Mouse (Mus musculus) left cerebral cortex, postnatal 36 days (tissue): ENCODE measurements around the gene Agbl3. TPM values are rescaled to one million over a fixed set of nuclear protein-coding genes. Genes with fewer than 3 reads are reported as not detected.

ENCODE experiments used
- DNase-seq, 2 experiments: peaks; one replicate each; pipeline ENCODE4 v3.0.0; 2021 to 2022; ENCODE audit warnings: low spot score in 2 of 2, mixed read lengths in 1 of 2
- intact Hi-C: fragments of 180-260 bp; cut with DNase I; formaldehyde crosslinking; loops from one replicate; pipeline ENCODE4 v1.15.1; 2025
- total RNA-seq, 2 experiments: library from RNA; stranded (reverse); gene quantifications; 2 replicates each; pipeline ENCODE4 v1.2.3; 2021

The Agbl3 gene
- total RNA-seq, 2 experiments from 2014 or later: 14.3 to 17.6 TPM

DNA sequence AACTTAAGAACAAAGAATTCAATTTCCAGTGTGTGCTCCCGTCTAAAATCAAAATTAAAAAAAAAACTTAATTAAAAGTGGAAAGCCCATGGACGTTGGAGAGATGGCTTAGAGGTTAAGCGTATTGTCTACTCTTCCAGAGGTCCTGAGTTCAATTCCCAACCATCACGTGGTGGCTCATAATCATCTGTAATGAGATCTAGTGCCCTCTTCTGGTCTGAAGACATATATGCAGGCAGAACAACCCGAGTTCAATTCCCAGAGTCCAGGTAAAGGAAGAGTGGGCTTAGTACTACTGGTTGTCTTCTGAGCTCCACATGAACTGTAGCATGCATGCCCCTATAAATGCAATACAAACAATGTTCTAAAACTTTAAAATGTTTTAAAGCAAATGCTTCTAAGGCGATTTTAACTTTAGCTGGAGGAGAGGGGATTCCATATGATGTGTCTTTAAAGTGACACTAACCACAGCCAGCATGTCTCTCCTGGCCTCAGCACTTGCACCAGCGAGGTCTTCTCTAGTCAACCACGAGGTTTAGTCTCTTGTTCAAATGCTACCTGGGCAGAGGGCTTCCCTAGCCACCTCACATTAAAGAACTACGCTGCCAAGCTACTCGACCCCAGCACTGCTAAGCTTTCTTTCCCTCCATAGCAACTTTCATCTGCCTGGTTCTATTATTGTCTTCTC lies 2.1 kb upstream of the Agbl3 start:
- no peak for DNase-seq
- intact Hi-C loops: no loop called here

DNA sequence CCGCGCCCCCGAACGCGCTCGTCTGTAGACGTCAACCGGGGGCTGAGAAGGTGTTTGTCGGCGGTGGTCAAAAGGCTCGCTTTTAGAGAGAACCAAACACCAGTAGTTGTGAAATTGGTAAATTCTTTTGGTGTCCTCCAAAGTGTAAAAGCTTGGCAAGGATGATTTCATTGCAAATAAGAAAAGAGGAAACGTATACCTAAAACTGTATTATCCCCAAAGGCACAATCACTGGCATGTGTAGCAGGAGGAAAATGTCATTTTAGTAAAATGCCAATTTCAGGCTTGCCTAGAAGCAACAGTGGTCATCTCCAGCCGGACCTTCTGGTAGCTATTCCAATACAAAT lies 684 bp downstream of the Agbl3 start:
- intact Hi-C loops: loop anchor here (2.0 kb wide), 1 partner anchor 98 kb away; the partner anchor contains the start of gene Cyren
- no peak for DNase-seq

DNA sequence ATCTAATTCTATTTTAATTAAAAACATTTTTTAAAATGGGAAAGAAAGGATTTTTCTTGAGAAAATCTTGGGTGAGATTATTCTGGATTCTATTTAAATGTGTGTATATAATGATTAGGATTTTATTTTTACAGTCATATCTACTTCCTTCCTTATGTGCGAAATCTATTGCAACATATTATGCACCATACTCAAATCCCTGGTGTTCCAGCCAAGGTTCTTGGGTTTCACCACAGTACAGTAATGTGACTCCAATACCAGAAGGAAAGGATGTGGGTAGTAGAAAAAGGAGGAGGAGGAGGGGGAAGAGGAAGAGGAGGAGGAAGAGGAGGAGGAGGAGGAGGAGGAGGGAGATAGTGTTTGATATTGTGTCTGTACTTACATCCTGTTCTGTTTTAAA lies 2.3 kb downstream of the Agbl3 start:
- no peak for DNase-seq
- intact Hi-C loops: no loop called here

DNA sequence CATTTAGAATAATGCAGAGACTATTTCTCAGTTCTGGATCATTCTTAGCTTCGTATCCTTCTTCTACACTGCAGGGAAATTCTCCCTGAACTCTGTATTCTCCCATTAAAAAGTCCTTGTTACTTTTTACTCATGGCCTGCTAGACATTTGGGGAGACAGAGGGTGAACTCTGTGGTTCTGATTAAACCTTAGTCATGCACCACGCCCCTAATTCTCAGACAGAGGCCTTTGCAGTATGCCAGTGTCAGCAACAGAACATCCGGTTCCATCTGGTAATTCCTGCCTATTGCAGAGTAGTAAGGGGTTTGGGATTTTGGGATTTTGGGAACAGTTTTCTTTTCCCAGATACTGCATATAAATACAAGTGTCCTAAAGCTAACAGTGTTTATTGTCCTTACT lies 16.6 kb downstream of the Agbl3 start:
- DNase-seq: no peak
- intact Hi-C loops: no loop called here

DNA sequence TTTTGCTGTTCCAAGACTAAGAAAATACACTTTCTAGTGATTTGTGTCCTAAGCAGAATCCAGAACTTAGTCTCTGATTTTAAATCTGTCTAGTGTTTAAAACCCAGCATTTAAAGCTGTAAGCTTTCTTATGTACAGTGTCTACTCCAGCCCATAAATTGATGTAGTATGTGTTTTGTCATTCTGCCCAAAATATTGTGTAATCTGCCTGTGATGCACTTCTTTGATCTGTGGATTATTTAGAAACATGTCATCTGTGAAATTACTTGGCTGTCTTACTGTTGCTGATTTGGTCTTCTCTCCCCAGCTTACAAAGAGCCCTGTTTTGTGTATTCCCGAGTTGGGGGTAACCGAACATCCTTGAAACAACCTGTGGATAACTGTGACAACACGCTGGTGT lies 17.7 kb downstream of the Agbl3 start:
- intact Hi-C loops: no loop called here
- DNase-seq: no peak

DNA sequence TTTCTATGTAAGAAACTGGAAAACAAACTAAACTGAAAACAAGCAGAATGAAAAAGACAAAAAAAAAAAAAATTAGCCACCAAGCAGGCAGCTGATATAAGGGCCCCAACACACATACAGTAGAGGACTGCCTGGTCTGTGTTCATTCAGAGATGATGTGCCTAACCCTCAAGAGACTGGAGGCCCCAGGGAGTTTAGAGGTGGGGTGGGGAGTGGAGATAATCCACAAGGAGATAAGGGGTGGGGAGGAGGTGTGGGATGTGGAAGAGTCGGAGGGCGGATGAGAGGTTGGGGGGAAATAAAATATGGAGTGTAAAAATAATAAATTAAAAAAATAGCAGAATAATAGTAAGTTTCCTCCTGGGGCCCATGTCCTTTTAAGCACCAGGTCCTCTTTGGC lies 25.4 kb downstream of the Agbl3 start:
- intact Hi-C loops: no loop called here
- DNase-seq: no peak

DNA sequence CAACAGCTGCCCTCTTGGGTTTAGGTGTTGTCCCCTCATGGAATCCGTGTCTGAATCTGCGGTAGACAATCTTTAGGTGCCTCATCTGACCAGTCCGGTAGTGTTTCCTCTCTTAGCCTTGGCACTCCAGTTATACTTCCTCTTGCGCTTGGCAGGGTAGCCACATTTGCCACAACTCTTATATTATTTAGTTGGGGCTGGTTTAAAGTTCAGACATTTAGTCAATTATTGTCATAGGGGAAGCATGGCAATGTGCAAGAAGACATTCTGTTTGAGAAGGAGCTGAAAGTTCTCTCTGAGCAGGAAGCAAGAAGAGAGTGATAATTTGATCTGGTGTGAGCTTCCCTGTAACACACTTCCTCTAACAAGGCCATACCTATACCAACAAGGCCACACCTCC lies 30.4 kb downstream of the Agbl3 start:
- intact Hi-C loops: no loop called here
- no peak for DNase-seq

DNA sequence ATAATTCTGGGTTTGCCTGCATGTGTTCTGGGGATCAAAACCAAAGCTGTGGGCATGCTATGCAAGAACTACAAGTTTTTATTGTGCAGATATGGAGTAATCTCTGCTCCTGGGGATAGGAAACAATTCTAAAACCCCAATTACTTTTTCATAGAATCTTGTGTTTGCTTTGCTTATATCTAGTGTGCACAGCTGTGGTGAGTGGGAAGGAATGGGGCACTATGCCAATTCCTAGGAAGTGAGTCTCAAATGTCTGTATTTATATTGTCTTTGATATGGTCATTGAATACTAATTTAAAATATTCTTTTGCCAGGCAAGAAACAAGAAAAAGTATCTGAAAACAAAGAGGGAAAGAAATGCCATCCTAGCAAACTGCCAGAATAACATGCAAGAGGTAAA lies 44.2 kb downstream of the Agbl3 start:
- DNase-seq: peak in 1 of 2 experiments; percentile 6
- intact Hi-C loops: no loop called here

DNA sequence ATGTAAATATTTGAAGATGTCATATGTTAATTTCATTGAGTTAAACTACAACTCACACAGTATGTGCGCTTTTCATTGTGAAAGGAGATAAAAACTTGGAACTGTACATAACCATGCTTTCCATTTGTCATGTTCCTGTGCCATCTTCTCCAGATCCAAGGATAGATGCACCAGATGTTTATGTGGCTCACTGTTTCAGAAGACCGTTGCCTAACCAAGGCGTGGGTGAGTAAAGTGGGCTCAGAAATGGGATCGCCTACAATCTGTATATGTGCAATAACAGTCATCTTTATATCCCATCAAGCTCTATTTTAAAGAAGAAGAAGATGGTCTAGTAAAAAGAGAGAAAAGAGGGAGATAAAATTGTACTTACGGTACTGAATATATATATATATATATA lies 52.1 kb downstream of the Agbl3 start:
- DNase-seq: peak; percentile 11 to 41
- intact Hi-C loops: no loop called here

DNA sequence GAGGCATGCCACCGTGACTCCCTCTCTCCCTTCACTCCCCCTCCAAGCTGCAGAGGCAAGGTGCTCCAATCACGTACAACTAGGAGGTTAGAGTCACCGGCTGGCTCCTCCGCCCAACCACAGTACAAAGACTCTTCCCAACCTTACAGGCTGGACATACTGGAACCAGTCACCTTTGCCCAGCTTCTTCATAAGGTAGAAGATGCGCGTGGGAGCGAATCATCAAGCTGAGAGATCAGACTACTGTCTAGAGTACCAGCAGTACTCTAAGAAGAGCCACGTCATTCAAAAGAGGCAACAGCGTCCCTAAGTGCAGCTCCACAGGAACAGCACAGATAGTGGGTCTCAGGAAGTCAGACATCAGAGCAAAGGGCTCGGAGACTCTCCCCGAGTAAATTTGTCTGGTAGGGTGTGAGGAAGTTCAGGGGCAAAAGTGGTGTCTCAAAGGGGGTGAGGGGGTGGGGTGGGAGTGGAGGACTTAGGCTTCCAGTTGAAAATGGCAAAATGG lies 81.4 kb downstream of the Agbl3 start:
- no peak for DNase-seq
- intact Hi-C loops: no loop called here

DNA sequence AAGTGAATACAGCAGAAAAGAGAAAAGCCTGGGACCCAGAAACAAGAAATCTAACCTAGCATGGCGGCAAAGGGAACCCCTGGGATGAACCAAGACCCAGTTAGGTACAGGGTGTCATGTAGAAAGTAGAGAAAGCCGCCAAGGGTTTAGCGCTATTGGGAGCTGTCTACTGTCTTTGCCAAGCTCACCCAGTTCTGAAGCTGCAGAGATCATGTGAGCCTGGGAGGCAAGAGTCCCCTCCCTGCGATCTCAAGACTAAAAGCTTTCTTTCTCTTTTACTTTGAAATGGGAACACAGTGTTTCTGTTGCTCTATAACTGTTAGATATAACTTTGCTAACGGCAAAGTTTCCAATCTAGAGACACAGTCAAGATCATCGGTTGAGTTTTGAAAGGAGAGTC lies 82.1 kb downstream of the Agbl3 start:
- intact Hi-C loops: no loop called here

DNA sequence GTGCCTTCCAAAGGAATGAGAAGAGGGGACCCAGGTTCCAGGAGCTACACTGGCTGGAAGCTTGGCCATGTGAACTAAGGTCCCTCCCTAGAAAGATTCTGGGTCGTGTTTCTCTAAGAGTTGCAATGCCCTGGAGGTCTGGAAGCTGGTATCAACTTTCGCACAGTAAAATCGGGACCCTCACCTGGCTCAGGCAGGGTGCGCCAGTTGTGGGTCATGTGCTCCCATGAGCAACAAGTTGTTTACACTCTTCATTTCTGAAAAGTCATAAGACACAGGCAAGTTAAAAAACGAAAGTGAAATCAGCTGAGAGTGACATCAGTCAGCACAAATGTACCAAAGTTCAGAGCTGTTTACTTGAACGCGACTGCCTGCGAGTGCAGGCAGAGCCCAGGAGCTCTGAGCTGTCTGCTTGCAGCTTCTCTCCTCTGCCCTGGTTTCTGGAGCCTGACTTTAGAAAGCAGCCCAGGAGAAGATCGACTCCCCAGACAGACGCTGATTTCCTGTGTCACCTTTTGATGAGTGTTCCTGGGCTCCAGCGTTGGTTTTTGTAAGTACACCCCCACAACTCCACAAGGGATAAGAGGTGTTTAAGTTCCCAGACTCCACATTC lies 82.7 kb downstream of the Agbl3 start, which contains the start of gene Tmem140:
Gene Tmem140, plus strand, starts transcription at position 356 of the 613 bp plus-strand sequence.
- DNase-seq: peak in 1 of 2 experiments; percentile 4
- intact Hi-C loops: no loop called here

More for the DNA sequence above, 82.1 kb downstream of the Agbl3 start:
- DNase-seq: no peak

DNA sequence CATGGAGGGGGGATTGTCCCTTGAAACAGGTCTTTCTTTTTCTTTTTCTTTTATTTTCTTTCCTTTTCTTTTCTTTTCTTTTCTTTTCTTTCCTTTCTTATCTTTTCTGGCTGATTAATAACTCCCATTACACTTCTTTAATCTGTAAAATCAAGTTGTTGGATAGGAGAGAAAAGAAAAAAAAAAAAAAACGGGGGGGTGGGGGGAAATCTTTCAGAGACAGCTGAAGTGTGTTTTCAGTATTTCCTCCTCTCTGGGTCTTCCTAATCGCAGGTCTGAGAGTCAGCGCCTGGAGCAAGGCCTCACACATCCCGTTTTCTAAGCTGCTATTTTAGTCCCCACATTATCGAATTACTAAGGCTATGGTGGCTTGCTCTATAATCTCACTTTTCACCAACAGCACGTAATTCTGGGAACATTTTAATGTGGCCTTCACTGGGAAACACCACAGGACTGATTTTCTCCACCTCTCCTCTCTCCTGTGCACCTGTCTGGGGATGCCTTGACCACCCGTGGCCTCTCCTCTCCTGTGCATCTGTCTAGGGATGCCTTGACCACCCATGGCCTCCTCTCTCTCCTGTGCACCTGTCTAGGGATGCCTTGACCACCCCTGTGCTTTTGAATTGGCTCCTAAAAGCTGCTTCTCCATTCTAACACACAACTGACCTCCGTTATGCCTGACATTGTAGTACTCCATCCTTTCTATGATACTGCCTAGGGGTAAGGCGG lies 83.7 kb downstream of the Agbl3 start:
- DNase-seq: no peak
- intact Hi-C loops: no loop called here

DNA sequence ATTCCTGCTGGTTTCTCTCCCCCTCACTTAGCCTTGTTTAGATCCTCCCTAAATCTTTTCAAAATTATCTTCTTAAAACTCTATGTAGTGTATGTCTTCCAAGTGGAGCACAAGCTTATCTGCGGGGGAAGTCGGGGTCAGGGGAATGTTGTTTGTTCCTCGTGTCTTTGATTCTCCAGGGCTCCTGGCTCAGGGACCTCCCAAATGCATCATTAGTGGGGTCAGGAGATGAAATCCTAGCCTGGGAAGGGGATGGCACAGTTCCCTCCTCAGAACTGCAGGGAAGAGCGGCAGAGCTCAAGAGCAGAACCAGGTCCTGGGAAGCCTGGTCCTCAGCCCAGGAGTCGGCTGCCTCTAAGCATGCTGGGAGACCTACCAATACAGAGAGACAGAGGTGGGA lies 85.0 kb downstream of the Agbl3 start:
- intact Hi-C loops: no loop called here
- DNase-seq: no peak

DNA sequence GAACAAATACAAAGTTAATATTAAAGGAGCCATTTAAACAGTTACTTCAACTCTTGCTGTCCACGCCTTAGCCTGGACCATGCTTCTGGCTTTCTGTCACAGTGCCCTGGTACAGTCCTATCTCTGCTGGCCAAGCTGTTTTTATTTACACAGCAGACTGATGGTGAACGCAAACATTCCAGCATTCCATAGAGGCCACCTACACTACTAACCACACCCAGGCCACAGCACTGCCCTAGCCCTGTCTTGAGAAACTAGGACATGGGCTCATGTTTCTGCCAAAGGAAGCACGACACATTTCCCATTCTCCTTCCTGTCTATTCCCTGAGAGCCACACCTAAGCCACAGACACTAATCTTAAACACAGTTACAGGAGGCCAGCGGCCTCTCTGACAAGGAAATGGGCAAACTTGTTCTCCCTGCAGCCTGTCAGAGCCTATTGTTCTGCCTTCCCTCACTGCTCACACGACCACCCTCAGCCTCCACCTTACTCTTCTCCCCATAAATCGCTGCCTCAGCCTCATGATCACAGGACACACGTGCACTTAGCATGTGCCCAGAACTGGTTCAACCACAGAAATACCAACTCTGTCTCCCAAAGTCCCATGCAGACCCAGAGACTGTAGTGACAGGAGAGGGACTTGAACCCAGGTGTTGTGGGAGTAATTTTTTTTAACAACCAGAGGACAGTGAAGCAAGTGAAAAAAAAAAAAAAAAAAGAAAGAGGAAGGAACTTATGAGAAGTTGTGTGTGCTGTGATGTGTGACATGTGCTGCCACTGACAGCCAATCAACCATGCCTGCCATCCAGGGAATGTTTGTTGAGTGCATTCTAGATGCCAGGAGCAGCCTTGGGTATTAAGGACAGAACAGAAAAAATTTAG lies 85.7 kb downstream of the Agbl3 start:
- no peak for DNase-seq
- intact Hi-C loops: no loop called here

DNA sequence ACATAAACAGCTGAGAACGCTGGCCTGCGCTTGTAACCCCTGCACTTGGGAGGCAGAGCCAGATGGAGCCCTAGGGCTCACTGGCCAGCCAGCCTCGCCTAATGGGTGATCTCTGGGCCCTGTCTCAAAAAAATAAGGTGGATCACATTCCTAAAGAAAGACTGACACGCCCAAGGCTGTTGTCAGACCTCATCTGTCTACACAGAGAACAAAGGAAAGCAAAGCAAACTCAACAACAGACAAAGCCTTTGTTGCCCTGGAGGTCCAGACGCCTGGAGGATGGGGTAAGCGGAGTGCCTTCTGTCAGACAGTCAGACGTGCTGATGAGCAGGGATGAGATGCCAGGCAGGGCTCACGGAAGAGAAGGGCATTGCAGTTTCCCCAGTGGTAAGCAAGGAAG lies 86.6 kb downstream of the Agbl3 start:
- no peak for DNase-seq
- intact Hi-C loops: no loop called here

DNA sequence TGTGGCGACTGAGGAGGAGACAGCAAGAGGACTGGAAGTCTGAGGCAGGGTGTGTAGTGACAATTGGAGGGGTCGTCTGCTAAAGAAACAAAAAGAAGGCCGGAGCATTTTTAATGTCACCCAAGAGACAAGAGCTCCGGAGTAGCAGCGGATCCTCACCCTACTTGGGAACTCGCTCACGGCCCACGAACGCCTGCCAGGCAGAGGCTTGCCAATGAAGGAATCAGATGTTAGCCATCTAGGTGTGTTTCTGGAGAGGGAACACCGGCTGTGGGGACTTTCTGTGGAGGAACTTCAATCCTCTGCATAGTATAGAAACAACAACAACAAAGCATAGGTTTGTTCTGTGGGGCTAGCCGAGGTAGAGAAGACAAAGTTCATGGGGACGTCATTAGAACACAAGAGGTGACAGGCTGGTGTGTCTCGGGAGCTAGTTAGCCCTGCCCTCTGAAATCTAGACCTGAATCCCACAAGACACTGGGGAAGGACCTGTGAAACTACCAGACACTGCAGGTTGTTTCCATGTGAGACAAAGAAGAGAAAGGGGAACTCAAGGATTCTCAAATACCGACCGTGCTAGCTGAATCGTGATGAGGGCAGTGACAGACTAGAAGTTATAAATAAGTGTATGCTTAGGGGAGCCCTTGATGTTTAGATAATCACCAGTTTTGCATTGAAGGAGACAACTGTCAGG lies 87.2 kb downstream of the Agbl3 start:
- intact Hi-C loops: no loop called here
- DNase-seq: no peak

DNA sequence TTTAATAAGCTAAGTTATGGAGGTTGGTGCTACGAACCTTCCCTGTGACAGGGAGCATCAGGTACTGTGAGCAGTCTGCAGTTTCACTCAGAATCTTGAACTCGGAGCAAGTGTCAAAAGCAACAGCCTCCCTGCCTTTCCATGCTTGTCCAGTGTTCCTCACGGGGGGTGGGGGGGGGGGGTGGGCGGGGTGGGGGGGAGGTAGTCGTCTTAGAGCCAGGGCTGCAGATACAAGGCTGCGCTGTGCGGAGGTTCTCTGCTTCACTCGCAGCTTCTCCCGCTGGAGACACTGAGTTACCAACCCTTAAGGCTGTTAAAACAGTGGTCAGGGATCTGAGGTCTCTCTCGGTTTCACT lies 87.7 kb downstream of the Agbl3 start:
- no peak for DNase-seq
- intact Hi-C loops: no loop called here

DNA sequence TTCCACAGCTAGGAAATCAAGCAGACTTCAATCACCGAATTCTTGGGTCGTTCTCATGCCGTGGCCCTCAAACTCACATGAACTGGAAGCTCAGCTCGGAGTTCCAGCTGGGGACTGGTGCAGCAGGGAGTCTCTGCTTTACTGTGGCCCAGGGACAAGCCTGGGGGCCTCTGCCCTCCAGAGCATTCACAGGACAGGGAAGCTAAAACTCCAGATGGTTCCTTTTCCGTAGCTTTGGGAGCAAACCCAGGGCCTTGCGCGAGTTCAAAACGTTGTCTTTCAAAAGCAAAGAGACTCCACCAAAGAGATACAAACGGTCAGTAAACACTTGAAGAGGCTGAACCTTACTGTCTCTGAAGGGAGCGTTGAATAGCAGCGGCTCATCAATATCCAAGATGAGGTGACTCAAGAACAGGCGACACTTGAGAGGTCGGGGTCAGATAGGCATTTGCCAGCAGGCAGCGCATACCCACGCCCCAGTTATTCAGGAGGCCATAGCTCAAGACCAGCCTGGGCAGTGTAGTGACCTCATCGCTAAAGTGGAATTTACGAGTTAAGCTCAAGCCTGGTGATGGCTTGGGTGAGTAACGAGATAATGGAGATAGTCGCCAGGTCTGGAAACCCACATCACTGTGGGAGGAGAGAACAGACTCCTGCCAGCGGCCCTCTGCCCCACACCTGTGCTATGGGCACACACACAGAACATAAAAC lies 88.4 kb downstream of the Agbl3 start:
- intact Hi-C loops: no loop called here
- DNase-seq: no peak
